Mouse (Mus musculus): Measurements from ENCODE around the gene Trim15.

GRCm38 (mm10) chr17:36903651-36904050, 36.6 kb upstream of the Trim15 start:
- no peak for TF ChIP-seq CTCF (IDR thresholded peaks at IDR 0.05; ENCODE audit: extremely low read depth, insufficient read length, insufficient replicate concordance, low read depth, low read length)
- no peak for TF ChIP-seq POLR2A (IDR thresholded peaks at IDR 0.05; ENCODE audit: low read depth, low read length)

Measured in small intestine, adult 2 months (tissue).